Mouse (Mus musculus): ENCODE measurements at regions not wholly inside any gene's neighbourhood (a gene's known extent, or its start where the extent isn't known, plus 50 kb on each side); places are given as distances from the start of the nearest gene placed in this dataset.
A peak's percentile ranks its signal among the peaks of the same experiment; 100 is the strongest.

DNA sequence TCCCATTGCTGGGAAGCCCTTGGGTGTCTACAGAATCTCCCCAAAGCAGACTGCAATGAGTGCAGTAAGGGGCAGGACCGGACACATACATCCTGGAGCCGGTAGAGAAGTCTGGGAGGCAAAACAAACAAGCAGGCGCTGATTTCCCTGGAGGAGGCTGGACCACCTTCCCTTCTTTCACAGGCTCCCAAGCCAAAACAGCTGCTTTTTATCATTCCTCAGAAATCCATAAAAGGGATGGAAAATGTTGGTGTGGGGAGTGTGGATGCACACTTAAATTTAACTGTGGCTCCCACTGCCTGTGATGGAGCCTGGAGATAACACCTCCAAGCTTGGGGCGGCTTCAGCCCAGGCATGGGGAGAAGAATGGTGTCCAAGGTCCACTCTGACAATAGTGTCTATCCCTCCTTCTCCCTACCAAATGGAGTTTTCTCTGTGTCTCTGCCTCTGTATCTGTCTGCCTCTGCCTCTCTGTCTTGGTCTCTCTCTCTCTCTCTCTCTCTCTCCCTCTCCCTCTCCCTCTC is 258.3 kb upstream of the Zmiz1 start:
- H3K36me3 ChIP-seq (ENCODE audit: control insufficient read depth, insufficient read depth, low read length) = no peaks in the 10 kb centered on the region
- peaks cover 24% of the 10 kb centered on the region for H3K4me1 ChIP-seq (ENCODE audit: control insufficient read depth, insufficient read depth, low read length)
- ATAC-seq = peak; percentile 26
- no peaks in the 10 kb centered on the region for H3K9me3 ChIP-seq (ENCODE audit: control insufficient read depth, low read length)
- H3K9ac ChIP-seq (ENCODE audit: low read depth, low read length) = peak overlapping the region; percentile 21; the same call in 1 of the 2 replicates
- no peak overlapping the region for H3K4me3 ChIP-seq (ENCODE audit: low read length)
- H3K27me3 ChIP-seq (replicated peaks; ENCODE audit: control insufficient read depth, insufficient read depth, low read length) = no peaks in the 10 kb centered on the region
- no peak overlapping the region for H3K4me2 ChIP-seq (ENCODE audit: low read depth, low read length)
- H3K27ac ChIP-seq (ENCODE audit: low read length) = peak overlapping the region; percentile 55
- 29% methylated on average over 4 of the region's 4 CpGs for WGBS

DNA sequence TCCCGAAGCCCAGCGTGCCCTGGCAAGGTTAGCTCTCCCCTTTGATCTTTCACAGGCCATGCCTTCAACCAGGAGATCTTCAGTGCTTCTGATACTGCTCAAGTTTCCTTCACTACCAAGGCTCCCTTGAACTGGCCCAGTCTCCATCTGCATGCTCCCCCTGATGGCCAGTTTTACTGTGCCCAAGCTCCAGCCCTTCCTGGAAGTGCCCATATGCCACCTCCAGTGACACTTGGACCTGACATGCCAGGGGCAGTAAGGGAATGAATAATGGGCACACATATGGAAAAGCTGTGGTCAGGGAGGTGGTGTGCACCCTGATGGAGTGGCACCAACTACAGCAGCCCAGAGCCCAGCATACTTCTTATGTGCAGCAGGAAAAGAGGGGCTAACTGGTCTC is 256.7 kb upstream of the Zmiz1 start:
- Histone ChIP-seq H3K4me1 (ENCODE audit: control insufficient read depth, insufficient read depth, low read length) (peaks cover 26% of the 10 kb centered on the region), H3K36me3 (ENCODE audit: control insufficient read depth, insufficient read depth, low read length) (no peaks in the 10 kb centered on the region), H3K9ac (ENCODE audit: low read depth, low read length) (no peak overlapping the region), H3K27ac (ENCODE audit: low read length) (no peak overlapping the region), H3K4me3 (ENCODE audit: low read length) (no peak overlapping the region), H3K27me3 (replicated peaks; ENCODE audit: control insufficient read depth, insufficient read depth, low read length) (no peaks in the 10 kb centered on the region), H3K9me3 (ENCODE audit: control insufficient read depth, low read length) (no peaks in the 10 kb centered on the region), H3K4me2 (ENCODE audit: low read depth, low read length) (no peak overlapping the region)
- 54% methylated on average over 2 of the region's 2 CpGs for WGBS
- no peak for ATAC-seq

DNA sequence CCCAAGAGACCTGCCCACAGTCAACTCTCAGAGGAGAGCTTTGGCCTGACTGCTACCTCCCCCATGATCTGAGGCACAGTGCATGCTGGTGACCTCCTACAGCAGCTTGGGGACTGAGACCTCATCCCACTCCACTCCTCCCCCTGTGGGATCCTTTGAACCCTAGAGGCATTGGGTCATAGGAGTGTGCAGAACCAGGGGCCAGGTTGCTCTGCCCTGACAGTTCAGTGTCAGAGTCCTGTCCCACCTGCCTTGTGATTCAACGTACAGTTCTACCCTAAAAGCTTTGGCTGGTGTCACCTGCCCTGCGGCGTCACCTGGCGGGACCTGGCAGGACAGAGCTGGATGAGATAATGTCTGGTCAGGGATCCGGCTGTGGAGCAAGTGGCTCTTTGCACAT is 254.9 kb upstream of the Zmiz1 start:
- Histone ChIP-seq H3K27ac (ENCODE audit: low read length) (no peak overlapping the region), H3K4me3 (ENCODE audit: low read length) (no peak overlapping the region)
- no peak for ATAC-seq

DNA sequence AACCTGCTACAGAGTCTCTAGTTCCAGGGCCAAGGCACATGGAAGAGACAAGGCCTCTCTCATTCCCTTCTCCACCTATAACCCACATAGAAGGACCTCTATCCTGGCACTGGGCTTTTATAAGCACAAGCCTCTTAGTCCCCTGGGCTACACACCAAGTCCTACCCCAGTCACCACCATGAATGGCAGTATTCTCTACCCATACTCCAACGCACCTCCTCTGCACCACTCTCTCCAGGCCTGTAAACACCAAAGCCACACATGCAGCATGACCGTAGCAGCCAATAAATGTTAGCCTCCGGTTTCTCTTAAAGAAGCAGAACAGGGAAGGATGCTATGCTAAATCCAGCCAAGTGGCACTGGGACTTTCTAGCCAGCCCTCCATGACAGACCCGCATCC is 252.1 kb upstream of the Zmiz1 start:
- Histone ChIP-seq H3K9me3 (ENCODE audit: control insufficient read depth, low read length) (no peaks in the 10 kb centered on the region), H3K9ac (ENCODE audit: low read depth, low read length) (no peak overlapping the region), H3K27me3 (replicated peaks; ENCODE audit: control insufficient read depth, insufficient read depth, low read length) (no peaks in the 10 kb centered on the region), H3K4me1 (ENCODE audit: control insufficient read depth, insufficient read depth, low read length) (peaks cover 31% of the 10 kb centered on the region), H3K4me3 (ENCODE audit: low read length) (no peak overlapping the region), H3K36me3 (ENCODE audit: control insufficient read depth, insufficient read depth, low read length) (no peaks in the 10 kb centered on the region), H3K27ac (ENCODE audit: low read length) (peak overlapping the region; percentile 45), H3K4me2 (ENCODE audit: low read depth, low read length) (no peak overlapping the region)
- WGBS = 68% methylated on average over 4 of the region's 4 CpGs
- no peak for ATAC-seq

More for the DNA sequence above, 254.9 kb upstream of the Zmiz1 start:
- 92% methylated on average over 5 of the region's 5 CpGs for WGBS
- Histone ChIP-seq H3K4me1 (ENCODE audit: control insufficient read depth, insufficient read depth, low read length) (peaks cover 40% of the 10 kb centered on the region), H3K27me3 (replicated peaks; ENCODE audit: control insufficient read depth, insufficient read depth, low read length) (no peaks in the 10 kb centered on the region), H3K36me3 (ENCODE audit: control insufficient read depth, insufficient read depth, low read length) (no peaks in the 10 kb centered on the region), H3K4me2 (ENCODE audit: low read depth, low read length) (no peak overlapping the region), H3K9ac (ENCODE audit: low read depth, low read length) (no peak overlapping the region), H3K9me3 (ENCODE audit: control insufficient read depth, low read length) (no peaks in the 10 kb centered on the region)

DNA sequence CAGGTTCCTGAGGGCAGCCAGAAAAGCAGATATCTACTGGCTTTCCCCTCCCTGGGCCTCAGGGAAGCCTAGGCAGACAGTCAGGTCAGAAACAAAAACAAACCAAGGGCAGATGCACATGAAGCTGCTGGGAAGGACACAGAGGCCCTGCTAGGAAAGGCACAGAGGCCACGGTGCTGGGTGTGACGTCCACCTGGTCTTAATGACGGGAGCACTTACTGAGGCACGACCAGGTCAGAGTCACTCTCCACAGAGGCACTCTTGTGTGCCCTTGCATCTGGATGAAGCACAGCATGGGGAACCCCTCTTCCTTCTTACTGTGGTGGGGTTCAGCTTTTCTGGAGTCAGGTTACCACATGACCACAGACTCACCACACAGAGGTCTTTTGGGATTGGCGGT is 251.6 kb upstream of the Zmiz1 start:
- ATAC-seq = peak; percentile 25; the same call in 1 of the 2 replicates
- no peak overlapping the region for H3K9ac ChIP-seq (ENCODE audit: low read depth, low read length)
- WGBS = 47% methylated on average over 5 of the region's 5 CpGs
- H3K4me2 ChIP-seq (ENCODE audit: low read depth, low read length) = no peak overlapping the region
- peaks cover 31% of the 10 kb centered on the region for H3K4me1 ChIP-seq (ENCODE audit: control insufficient read depth, insufficient read depth, low read length)
- no peak overlapping the region for H3K4me3 ChIP-seq (ENCODE audit: low read length)
- no peaks in the 10 kb centered on the region for H3K27me3 ChIP-seq (replicated peaks; ENCODE audit: control insufficient read depth, insufficient read depth, low read length)
- no peaks in the 10 kb centered on the region for H3K36me3 ChIP-seq (ENCODE audit: control insufficient read depth, insufficient read depth, low read length)
- H3K9me3 ChIP-seq (ENCODE audit: control insufficient read depth, low read length) = no peaks in the 10 kb centered on the region
- H3K27ac ChIP-seq (ENCODE audit: low read length) = peak overlapping the region; percentile 45

DNA sequence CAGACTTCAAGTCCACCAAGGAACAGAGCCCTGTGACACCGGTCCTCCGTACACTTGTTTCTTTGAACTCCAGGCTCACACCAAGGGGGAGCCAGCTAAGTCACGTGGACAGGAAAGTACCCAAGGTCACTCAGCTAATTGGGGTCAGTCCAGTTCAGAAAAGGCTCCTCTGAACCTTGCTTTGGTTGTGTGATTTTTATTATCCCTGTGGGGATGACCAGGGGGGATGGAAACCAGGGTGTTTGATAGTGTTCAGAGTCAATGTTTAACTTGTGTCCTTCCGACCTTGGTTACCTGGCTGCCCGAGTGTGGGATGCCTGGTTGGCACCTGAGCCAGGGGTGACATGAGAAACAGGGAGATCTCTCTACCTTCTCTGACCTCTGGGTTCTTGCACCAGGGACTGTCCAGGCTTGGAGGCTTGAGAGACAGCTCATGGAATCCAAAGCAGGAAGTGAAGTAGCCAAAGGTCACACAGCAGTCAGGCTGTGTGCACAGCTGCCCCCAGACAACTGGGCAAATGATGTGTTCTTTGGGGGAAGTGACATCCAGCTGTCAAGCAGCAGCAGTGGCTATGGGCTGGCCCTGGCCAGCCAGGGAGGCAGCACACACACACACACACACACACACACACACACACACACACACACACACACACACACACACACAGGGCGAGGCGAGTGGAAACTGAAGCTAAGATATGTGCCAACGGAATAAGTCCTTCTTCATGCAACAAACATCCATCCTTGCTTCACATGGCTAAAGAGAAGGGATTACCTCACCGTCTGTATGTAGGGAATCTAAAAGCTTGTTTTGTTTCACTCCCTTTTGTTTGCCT is 250.5 kb upstream of the Zmiz1 start:
- Histone ChIP-seq H3K27ac (ENCODE audit: low read length) (peak overlapping the region; percentile 77), H3K9me3 (ENCODE audit: control insufficient read depth, low read length) (no peaks in the 10 kb centered on the region), H3K9ac (ENCODE audit: low read depth, low read length) (peak overlapping the region; percentile 35; the same call in 1 of the 2 replicates), H3K4me2 (ENCODE audit: low read depth, low read length) (no peak overlapping the region), H3K4me1 (ENCODE audit: control insufficient read depth, insufficient read depth, low read length) (peaks cover 31% of the 10 kb centered on the region), H3K36me3 (ENCODE audit: control insufficient read depth, insufficient read depth, low read length) (no peaks in the 10 kb centered on the region), H3K27me3 (replicated peaks; ENCODE audit: control insufficient read depth, insufficient read depth, low read length) (no peaks in the 10 kb centered on the region), H3K4me3 (ENCODE audit: low read length) (no peak overlapping the region)
- WGBS = 43% methylated on average over 9 of the region's 9 CpGs
- peak; percentile 87 for ATAC-seq

DNA sequence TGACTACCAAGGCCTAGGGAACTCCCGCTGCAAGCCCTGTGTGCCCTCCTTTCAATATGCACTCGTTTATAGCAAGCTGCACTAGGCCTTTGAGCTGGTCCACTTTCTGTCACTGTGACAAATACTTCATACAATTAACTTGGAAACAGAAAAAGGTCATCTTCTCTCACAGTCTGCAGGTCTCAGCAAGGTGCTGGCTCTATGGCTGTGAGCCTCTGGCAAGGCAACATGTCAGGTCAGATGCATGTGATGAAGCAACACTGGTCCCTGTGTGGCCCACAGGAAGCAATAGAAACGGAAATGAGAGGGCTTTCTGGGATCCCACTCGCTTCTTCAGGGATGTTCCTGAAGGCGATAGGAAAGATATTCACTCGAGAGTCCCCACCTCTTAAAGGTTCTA is 245.9 kb upstream of the Zmiz1 start:
- WGBS = 66% methylated on average over 6 of the region's 6 CpGs

DNA sequence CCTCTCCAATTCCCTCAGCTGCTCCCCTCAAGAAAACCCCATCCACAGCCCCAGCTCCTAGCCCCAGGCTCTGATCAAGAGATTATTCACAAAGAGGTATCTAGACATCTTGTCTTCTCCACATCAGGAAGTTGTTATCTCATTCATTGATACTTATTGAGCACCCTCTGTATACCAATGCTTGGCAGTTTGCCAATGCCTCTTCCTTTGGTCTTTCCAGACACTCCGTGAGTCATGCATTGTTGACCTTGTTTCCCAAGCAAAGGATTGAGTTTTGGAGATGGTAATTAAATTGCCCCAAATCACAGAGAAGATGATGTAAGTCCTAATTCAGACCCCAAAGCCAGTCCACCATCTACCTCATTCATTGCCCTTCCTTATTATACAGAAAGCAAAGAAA is 235.9 kb upstream of the Zmiz1 start:
- no peaks in the 10 kb centered on the region for H3K9me3 ChIP-seq (ENCODE audit: control insufficient read depth, low read length)

More for the DNA sequence above, 245.9 kb upstream of the Zmiz1 start:
- no peaks in the 10 kb centered on the region for H3K27me3 ChIP-seq (replicated peaks; ENCODE audit: control insufficient read depth, insufficient read depth, low read length)
- no peak for ATAC-seq
- no peak overlapping the region for H3K4me3 ChIP-seq (ENCODE audit: low read length)
- H3K4me1 ChIP-seq (ENCODE audit: control insufficient read depth, insufficient read depth, low read length) = peaks cover 12% of the 10 kb centered on the region; the same call in 1 of the 2 replicates
- H3K27ac ChIP-seq (ENCODE audit: low read length) = no peak overlapping the region
- no peaks in the 10 kb centered on the region for H3K36me3 ChIP-seq (ENCODE audit: control insufficient read depth, insufficient read depth, low read length)
- H3K9ac ChIP-seq (ENCODE audit: low read depth, low read length) = no peak overlapping the region
- no peaks in the 10 kb centered on the region for H3K9me3 ChIP-seq (ENCODE audit: control insufficient read depth, low read length)
- no peak overlapping the region for H3K4me2 ChIP-seq (ENCODE audit: low read depth, low read length)

DNA sequence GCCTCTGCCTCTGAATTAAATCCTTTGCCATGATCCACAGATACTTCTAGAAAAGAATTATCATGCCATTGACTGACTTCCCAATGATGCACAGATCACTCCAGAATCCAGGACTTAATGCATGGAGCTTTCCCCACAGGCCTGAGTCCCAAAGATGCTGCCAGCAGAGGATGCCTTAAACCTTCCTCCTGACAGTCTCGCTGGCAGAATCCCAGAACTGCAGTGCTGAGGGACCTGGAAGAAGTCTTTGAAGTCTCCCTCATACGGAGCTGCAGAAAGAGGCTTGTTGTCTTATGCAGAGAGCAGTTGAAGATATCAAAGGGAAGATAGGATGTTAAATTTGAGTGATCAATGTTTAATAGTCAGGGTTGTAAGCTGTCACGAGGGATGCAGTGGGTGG is 233.8 kb upstream of the Zmiz1 start:
- Histone ChIP-seq H3K27me3 (replicated peaks; ENCODE audit: control insufficient read depth, insufficient read depth, low read length) (no peaks in the 10 kb centered on the region), H3K4me1 (ENCODE audit: control insufficient read depth, insufficient read depth, low read length) (peaks cover 37% of the 10 kb centered on the region), H3K4me3 (ENCODE audit: low read length) (no peak overlapping the region), H3K4me2 (ENCODE audit: low read depth, low read length) (no peak overlapping the region), H3K36me3 (ENCODE audit: control insufficient read depth, insufficient read depth, low read length) (no peaks in the 10 kb centered on the region), H3K9ac (ENCODE audit: low read depth, low read length) (peak overlapping the region; percentile 56; the same call in 1 of the 2 replicates), H3K27ac (ENCODE audit: low read length) (peak overlapping the region; percentile 96), H3K9me3 (ENCODE audit: control insufficient read depth, low read length) (no peaks in the 10 kb centered on the region)
- 52% methylated on average over 3 of the region's 3 CpGs for WGBS
- no peak for ATAC-seq

More for the DNA sequence above, 235.9 kb upstream of the Zmiz1 start:
- no peak overlapping the region for H3K27ac ChIP-seq (ENCODE audit: low read length)
- no peak overlapping the region for H3K4me3 ChIP-seq (ENCODE audit: low read length)
- H3K27me3 ChIP-seq (replicated peaks; ENCODE audit: control insufficient read depth, insufficient read depth, low read length) = no peaks in the 10 kb centered on the region
- peaks cover 24% of the 10 kb centered on the region for H3K4me1 ChIP-seq (ENCODE audit: control insufficient read depth, insufficient read depth, low read length)
- no peak overlapping the region for H3K9ac ChIP-seq (ENCODE audit: low read depth, low read length)
- no peaks in the 10 kb centered on the region for H3K36me3 ChIP-seq (ENCODE audit: control insufficient read depth, insufficient read depth, low read length)
- no peak overlapping the region for H3K4me2 ChIP-seq (ENCODE audit: low read depth, low read length)
- no peak for ATAC-seq
- 38% methylated on average over 1 of the region's 1 CpGs for WGBS

Measured in intestine, embryonic 16.5 days (tissue).